Mouse (Mus musculus) lung, embryonic 15.5 days (tissue): ENCODE results near the gene Fahd1. TPM values are rescaled to one million over a fixed set of nuclear protein-coding genes. Genes with fewer than 3 reads are reported as not detected.

Source experiments
- ATAC-seq: fragments of 200-750 bp; cut with Nextera tagmentation; 2 replicates; pipeline ENCODE4 v1.8.0; 2017; ENCODE audit warnings: moderate number of reproducible peaks, borderline replicate concordance; ENCODE audit not compliant: low FRiP score, low TSS enrichment; ENCODE audit errors: extremely low read depth
- H3K27ac ChIP-seq: fragments of 300-500 bp; sonication (generic); 2 replicates; pipeline ENCODE4 v1.5.1; 2015; ENCODE audit warnings: moderate library complexity, mild to moderate bottlenecking, inconsistent platforms
- H3K27me3 ChIP-seq: fragments of 300-500 bp; sonication (generic); 2 replicates; pipeline ENCODE4 v1.6.1; 2015; ENCODE audit warnings: inconsistent platforms
- H3K36me3 ChIP-seq: fragments of 300-500 bp; sonication (generic); 2 replicates; pipeline ENCODE4 v1.6.1; 2015; ENCODE audit warnings: inconsistent platforms
- H3K4me1 ChIP-seq: fragments of 300-500 bp; sonication (generic); 2 replicates; pipeline ENCODE4 v1.6.1; 2015; ENCODE audit warnings: inconsistent platforms
- H3K4me2 ChIP-seq: fragments of 300-500 bp; sonication (generic); 2 replicates; pipeline ENCODE4 v1.6.1; 2015; ENCODE audit warnings: inconsistent platforms, mild to moderate bottlenecking, moderate library complexity
- H3K4me3 ChIP-seq: fragments of 300-500 bp; sonication (generic); 2 replicates; pipeline ENCODE4 v1.5.1; 2015; ENCODE audit warnings: mild to moderate bottlenecking, inconsistent platforms
- H3K9ac ChIP-seq: fragments of 300-500 bp; sonication (generic); 2 replicates; pipeline ENCODE4 v1.6.1; 2015; ENCODE audit warnings: inconsistent platforms
- H3K9me3 ChIP-seq: fragments of 300-500 bp; sonication (generic); 2 replicates; pipeline ENCODE4 v1.6.1; 2016; ENCODE audit warnings: inconsistent platforms
- WGBS: fragments of 180-500 bp; shearing (Covaris S2); methylation state at CpG from one replicate; pipeline ENCODE4 v1.1.7; 2015; 5-methylcytosine and 5-hydroxymethylcytosine counted together
- polyA plus RNA-seq: library from polyadenylated mRNA; unstranded; fragments of >200 nt; fragmentation: Nextera tagmentation; extraction: Ambion mirVana; gene quantifications from 2 replicates; pipeline ENCODE4 v1.2.1, GENCODE M21; 2015

Gene Fahd1
- polyA plus RNA-seq, 1 experiment from 2014 or later = 19.9 TPM

- no peak for ATAC-seq
- H3K27me3 ChIP-seq = peaks cover 10% of the 10 kb centered on the region; the same call in 1 of the 2 replicates
- WGBS = 52% methylated on average over 3 of the region's 3 CpGs
- H3K36me3 ChIP-seq = no peaks in the 10 kb centered on the region
- no peak overlapping the region for H3K9ac ChIP-seq
- H3K4me2 ChIP-seq = no peak overlapping the region
- H3K4me3 ChIP-seq = no peak overlapping the region
- H3K9me3 ChIP-seq = no peaks in the 10 kb centered on the region
- H3K4me1 ChIP-seq = no peaks in the 10 kb centered on the region
- H3K27ac ChIP-seq = no peak overlapping the region
Measured at GRCm38 (mm10) chr17:24821351-24822280, 28.5 kb downstream of the Fahd1 start.

GRCm38 (mm10) chr17:24819469-24819868 is 30.7 kb downstream of the Fahd1 start:
- Histone ChIP-seq H3K27me3 (peaks cover 10% of the 10 kb centered on the region; the same call in 1 of the 2 replicates), H3K36me3 (no peaks in the 10 kb centered on the region), H3K9me3 (no peaks in the 10 kb centered on the region), H3K4me2 (no peak overlapping the region), H3K27ac (no peak overlapping the region), H3K4me1 (no peaks in the 10 kb centered on the region), H3K9ac (no peak overlapping the region), H3K4me3 (no peak overlapping the region)
- WGBS = 65% methylated on average over 2 of the region's 2 CpGs
- ATAC-seq = no peak

- no peaks in the 10 kb centered on the region for H3K4me1 ChIP-seq
- no peaks in the 10 kb centered on the region for H3K9me3 ChIP-seq
- H3K4me3 ChIP-seq = no peak overlapping the region
- H3K9ac ChIP-seq = no peak overlapping the region
- no peak overlapping the region for H3K4me2 ChIP-seq
- 32% methylated on average over 6 of the region's 6 CpGs for WGBS
- peaks cover 9% of the 10 kb centered on the region; the same call in 1 of the 2 replicates for H3K27me3 ChIP-seq
- no peaks in the 10 kb centered on the region for H3K36me3 ChIP-seq
- no peak for ATAC-seq
- no peak overlapping the region for H3K27ac ChIP-seq
Measured at GRCm38 (mm10) chr17:24818172-24818571, 32.0 kb downstream of the Fahd1 start.

- Histone ChIP-seq H3K4me1 (no peaks in the 10 kb centered on the region), H3K9ac (no peak overlapping the region), H3K36me3 (no peaks in the 10 kb centered on the region), H3K4me3 (no peak overlapping the region), H3K9me3 (no peaks in the 10 kb centered on the region), H3K27me3 (peaks cover 11% of the 10 kb centered on the region; the same call in 1 of the 2 replicates), H3K27ac (no peak overlapping the region), H3K4me2 (no peak overlapping the region)
- no peak for ATAC-seq
- 34% methylated on average over 1 of the region's 1 CpGs for WGBS
Measured at GRCm38 (mm10) chr17:24817503-24817902, 32.7 kb downstream of the Fahd1 start.

GRCm38 (mm10) chr17:24815256-24815655 is 34.9 kb downstream of the Fahd1 start:
- no peak for ATAC-seq
- H3K27ac ChIP-seq = no peak overlapping the region

GRCm38 (mm10) chr17:24812215-24812614 is 37.9 kb downstream of the Fahd1 start:
- H3K4me1 ChIP-seq = no peaks in the 10 kb centered on the region
- H3K27ac ChIP-seq = no peak overlapping the region
- 17% methylated on average over 2 of the region's 2 CpGs for WGBS
- H3K9me3 ChIP-seq = no peaks in the 10 kb centered on the region
- no peak overlapping the region for H3K4me2 ChIP-seq
- no peak overlapping the region for H3K4me3 ChIP-seq
- no peaks in the 10 kb centered on the region for H3K36me3 ChIP-seq
- peaks cover 10% of the 10 kb centered on the region for H3K27me3 ChIP-seq
- ATAC-seq = no peak
- no peak overlapping the region for H3K9ac ChIP-seq

More at GRCm38 (mm10) chr17:24815256-24815655, 34.9 kb downstream of the Fahd1 start:
- Histone ChIP-seq H3K36me3 (no peaks in the 10 kb centered on the region), H3K9ac (no peak overlapping the region), H3K27me3 (peaks cover 9% of the 10 kb centered on the region; the same call in 1 of the 2 replicates), H3K4me3 (no peak overlapping the region), H3K4me2 (no peak overlapping the region), H3K9me3 (no peaks in the 10 kb centered on the region), H3K4me1 (no peaks in the 10 kb centered on the region)
- WGBS = 76% methylated on average over 5 of the region's 5 CpGs

GRCm38 (mm10) chr17:24811211-24811610 is 39.0 kb downstream of the Fahd1 start:
- Histone ChIP-seq H3K27ac (no peak overlapping the region), H3K4me3 (no peak overlapping the region), H3K9ac (no peak overlapping the region), H3K27me3 (peaks cover 16% of the 10 kb centered on the region), H3K4me1 (no peaks in the 10 kb centered on the region), H3K4me2 (no peak overlapping the region), H3K36me3 (no peaks in the 10 kb centered on the region), H3K9me3 (no peaks in the 10 kb centered on the region)
- no peak for ATAC-seq
- 57% methylated on average over 3 of the region's 3 CpGs for WGBS

GRCm38 (mm10) chr17:24803952-24804951 is 45.9 kb downstream of the Fahd1 start, which contains the start of gene Meiob:
Gene Meiob (plus strand): TSS chr17:24804289.
- Histone ChIP-seq H3K4me1 (peaks cover 4% of the 10 kb centered on the region; the same call in 1 of the 2 replicates), H3K36me3 (no peaks in the 10 kb centered on the region), H3K9ac (peak within 1 kb of the TSS; percentile 47), H3K4me3 (peak within 1 kb of the TSS; percentile 51), H3K27ac (no peak within 1 kb of the TSS), H3K4me2 (peak within 1 kb of the TSS; percentile 91), H3K9me3 (no peaks in the 10 kb centered on the region), H3K27me3 (peaks cover 32% of the 10 kb centered on the region)
- peak; percentile 89 for ATAC-seq
- WGBS = under 1% methylated on average over 70 of the region's 71 CpGs

GRCm38 (mm10) chr17:24800524-24800923 is 49.6 kb downstream of the Fahd1 start:
- WGBS = 43% methylated on average over 3 of the region's 3 CpGs

GRCm38 (mm10) chr17:24799476-24799875 is 50.7 kb downstream of the Fahd1 start:
- ATAC-seq = no peak
- Histone ChIP-seq H3K4me2 (no peak overlapping the region), H3K9me3 (no peaks in the 10 kb centered on the region), H3K27ac (no peak overlapping the region), H3K27me3 (peaks cover 15% of the 10 kb centered on the region; the same call in 1 of the 2 replicates), H3K9ac (no peak overlapping the region), H3K4me1 (peaks cover 4% of the 10 kb centered on the region; the same call in 1 of the 2 replicates), H3K36me3 (no peaks in the 10 kb centered on the region), H3K4me3 (no peak overlapping the region)
- 83% methylated on average over 4 of the region's 4 CpGs for WGBS

More at GRCm38 (mm10) chr17:24800524-24800923, 49.6 kb downstream of the Fahd1 start:
- Histone ChIP-seq H3K27me3 (peaks cover 24% of the 10 kb centered on the region), H3K4me1 (peaks cover 4% of the 10 kb centered on the region; the same call in 1 of the 2 replicates), H3K4me2 (no peak overlapping the region), H3K4me3 (no peak overlapping the region), H3K9ac (no peak overlapping the region), H3K9me3 (no peaks in the 10 kb centered on the region), H3K27ac (no peak overlapping the region), H3K36me3 (no peaks in the 10 kb centered on the region)
- no peak for ATAC-seq
